ENCODE assay signal across 39 mouse cellular contexts in genomic region chr5:98578398-98578797, GRCm38 (mm10). TPM values are rescaled to one million over a fixed set of nuclear protein-coding genes. Genes with fewer than 3 reads are reported as not detected.
"Had no signal": no experiment of that assay in that cellular context is flagged by ENCODE, and none has a peak within 500 bp of the region (broad histone marks: within the 10 kb centered on the region; RNA-seq: fewer than 3 reads in every experiment).

No protein-coding gene starts in this region.

- DNase-seq: gastrocnemius, postnatal 14 days; gastrocnemius, postnatal 36 days; heart, adult 18-20 months; heart, postnatal 14 days; heart, postnatal 36 days; kidney, adult 18-20 months; kidney, adult 8-10 months; kidney, postnatal 10 days; kidney, postnatal 25 days; kidney, postnatal 4 days; liver; liver, embryonic 13.5 days had no signal

- H3K4me1 ChIP-seq: heart, embryonic 10.5 days; heart, embryonic 15.5 days; liver, embryonic 13.5 days had no signal

- ATAC-seq: hindbrain, postnatal 0 days; intestine, embryonic 16.5 days had no signal

- H3K36me3 ChIP-seq: heart, embryonic 10.5 days; heart, embryonic 13.5 days; heart, embryonic 15.5 days; hindbrain, embryonic 13.5 days; hindbrain, embryonic 15.5 days; limb, embryonic 10.5 days; limb, embryonic 12.5 days; liver, embryonic 13.5 days had no signal

- H3K9me3 ChIP-seq: heart, embryonic 10.5 days; heart, embryonic 13.5 days; heart, embryonic 15.5 days; hindbrain, embryonic 13.5 days; hindbrain, embryonic 15.5 days; limb, embryonic 10.5 days; limb, embryonic 12.5 days; liver, embryonic 13.5 days had no signal

- H3K27ac ChIP-seq: heart, embryonic 10.5 days; heart, embryonic 13.5 days; heart, embryonic 15.5 days; hindbrain, embryonic 13.5 days; hindbrain, embryonic 15.5 days; hindbrain, postnatal 0 days; layer of hippocampus, adult 2 months; left cerebral cortex, adult 2 months; limb, embryonic 10.5 days; limb, embryonic 12.5 days; liver, embryonic 13.5 days had no signal

- H3K4me3 ChIP-seq: heart, embryonic 10.5 days; heart, embryonic 13.5 days; heart, embryonic 15.5 days; hindbrain, embryonic 13.5 days; hindbrain, embryonic 15.5 days; layer of hippocampus, adult 2 months; left cerebral cortex, adult 2 months; limb, embryonic 10.5 days; limb, embryonic 12.5 days; liver, embryonic 13.5 days had no signal

- H3K9ac ChIP-seq: heart, embryonic 13.5 days; heart, embryonic 15.5 days; hindbrain, embryonic 13.5 days; hindbrain, embryonic 15.5 days; limb, embryonic 12.5 days; liver, embryonic 13.5 days had no signal

- H3K4me2 ChIP-seq: heart, embryonic 13.5 days; heart, embryonic 15.5 days; hindbrain, embryonic 13.5 days; hindbrain, embryonic 15.5 days; limb, embryonic 12.5 days; liver, embryonic 11.5 days; liver, embryonic 13.5 days had no signal

- H3K27me3 ChIP-seq: heart, embryonic 13.5 days; heart, embryonic 15.5 days; hindbrain, embryonic 13.5 days; hindbrain, embryonic 15.5 days; limb, embryonic 12.5 days; liver, embryonic 13.5 days had no signal

RNA-seq across cellular contexts. Expression of gene Gm11111, which starts 25.9 kb away (rescaled TPM):
- total RNA-seq: gastrocnemius, adult 18-20 months; gastrocnemius, adult 8-10 months; gastrocnemius, postnatal 14 days; gastrocnemius, postnatal 36 days; heart, adult 18-20 months; heart, adult 8-10 months; heart, postnatal 14 days; heart, postnatal 36 days; hematopoietic stem cell, adult 5-6 weeks; hindbrain, postnatal 0 days; layer of hippocampus, adult 2 months; layer of hippocampus, postnatal 10 days; layer of hippocampus, postnatal 25 days; left cerebral cortex, adult 2 months; left cerebral cortex, postnatal 14 days; left cerebral cortex, postnatal 36 days had no signal
- polyA plus RNA-seq: gonadal fat pad, adult 2 months; heart, embryonic 10.5 days; heart, embryonic 13.5 days; heart, embryonic 15.5 days; heart, postnatal 0 days; hindbrain, embryonic 11.5 days; hindbrain, embryonic 13.5 days; hindbrain, embryonic 15.5 days; hindbrain, postnatal 0 days; intestine, embryonic 14.5 days; intestine, embryonic 16.5 days; kidney, embryonic 14.5 days; kidney, embryonic 16.5 days; limb, embryonic 10.5 days; limb, embryonic 12.5 days; limb, embryonic 14.5 days; liver, embryonic 11.5 days; liver, embryonic 13.5 days had no signal
